10 mouse cellular contexts compared by ENCODE assay signal in the genomic region with DNA sequence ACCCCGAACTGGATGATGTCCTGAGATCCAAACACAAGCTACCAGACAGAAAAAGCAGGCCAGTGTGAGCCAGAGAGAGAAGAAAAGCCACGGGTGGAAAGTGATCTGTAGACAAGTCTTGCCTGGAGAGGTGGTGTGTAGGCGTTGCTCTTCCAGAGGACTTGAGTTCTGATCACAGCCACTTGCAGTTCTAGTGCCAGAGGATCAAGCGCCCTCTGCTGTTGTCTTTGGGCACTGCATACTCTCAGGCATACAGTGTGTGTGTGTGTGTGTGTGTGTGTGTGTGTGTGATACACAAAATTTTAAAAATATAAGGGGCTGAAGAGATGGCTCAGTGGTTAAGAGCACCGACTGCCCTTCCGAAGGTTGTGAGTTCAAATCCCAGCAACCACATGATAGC. TPM values are rescaled to one million over a fixed set of nuclear protein-coding genes. Genes with fewer than 3 reads are reported as not detected.
A peak's percentile ranks its signal among the peaks of the same experiment; 100 is the strongest.
DNase-seq lines count a peak whose midpoint lies in the region; ATAC-seq and TF ChIP-seq lines count a peak whose summit lies in the region.
"Had no signal": no experiment of that assay in that cellular context is flagged by ENCODE, and none has a peak within 500 bp of the region (broad histone marks: within the 10 kb centered on the region; RNA-seq: fewer than 3 reads in every experiment).

No protein-coding gene starts in this region.

- DNase-seq in forebrain, embryonic 10.5 days (ENCODE audit: extremely low spot score, low spot score): peak; percentile 25
- DNase-seq in forebrain, embryonic 14.5 days (ENCODE audit: low spot score): no peak
- no peak for DNase-seq in lung, postnatal 0 days (ENCODE audit: low spot score)
- no peak for DNase-seq in lung, postnatal 25 days (ENCODE audit: low spot score)
- peak; percentile 12 for DNase-seq in c-Kit-negative CD71-positive TER-119-positive erythroid progenitor cells, embryonic 14.5 days (ENCODE audit: low read depth, low spot score)
- DNase-seq in splenic B cell, adult 2 months (ENCODE audit: low read depth, low spot score): peak; percentile 30
- DNase-seq in urinary bladder, postnatal 10 days (ENCODE audit: low spot score): no peak
- no peak for DNase-seq in right cerebral cortex, postnatal 25 days

- H3K9ac ChIP-seq in forebrain, embryonic 14.5 days (ENCODE audit: low read length): no peak overlapping the region
- no peak overlapping the region for H3K9ac ChIP-seq in lung, postnatal 0 days (replicated peaks; ENCODE audit: low read depth)
- H3K9ac ChIP-seq: forebrain, embryonic 13.5 days had no signal

- H3K36me3 ChIP-seq in forebrain, embryonic 10.5 days (replicated peaks): no peaks in the 10 kb centered on the region
- H3K36me3 ChIP-seq in forebrain, embryonic 14.5 days (ENCODE audit: control insufficient read depth, insufficient read depth, low read length): no peaks in the 10 kb centered on the region
- no peaks in the 10 kb centered on the region for H3K36me3 ChIP-seq in lung, postnatal 0 days (ENCODE audit: insufficient read depth, low read length)
- H3K36me3 ChIP-seq in splenic B cell, adult 2 months (ENCODE audit: control insufficient read depth, insufficient read depth, low read length, poor library complexity, severe bottlenecking): no peaks in the 10 kb centered on the region

- WGBS in forebrain, embryonic 10.5 days: 85% methylated on average over 6 of the region's 6 CpGs
- WGBS in forebrain, embryonic 14.5 days: 88% methylated on average over 6 of the region's 6 CpGs
- 79% methylated on average over 6 of the region's 6 CpGs for WGBS in lung, postnatal 0 days

- TF ChIP-seq EP300 in lung, postnatal 0 days (IDR thresholded peaks at IDR 0.05): no peak

- no peak overlapping the region for H3K4me3 ChIP-seq in forebrain, embryonic 10.5 days
- no peak overlapping the region for H3K4me3 ChIP-seq in forebrain, embryonic 14.5 days (ENCODE audit: low read depth, low read length)
- no peak overlapping the region for H3K4me3 ChIP-seq in lung, postnatal 0 days (ENCODE audit: low read depth, low read length)
- H3K4me3 ChIP-seq: forebrain, embryonic 13.5 days had no signal

- TF ChIP-seq CTCF in lung, postnatal 0 days (IDR thresholded peaks at IDR 0.05): peak; percentile 59

- no peak overlapping the region for H3K27ac ChIP-seq in forebrain, embryonic 10.5 days
- no peak overlapping the region for H3K27ac ChIP-seq in forebrain, embryonic 14.5 days (ENCODE audit: low read depth, low read length)
- no peak overlapping the region for H3K27ac ChIP-seq in lung, postnatal 0 days (ENCODE audit: low read length)
- H3K27ac ChIP-seq: forebrain, embryonic 13.5 days had no signal

- H3K4me1 ChIP-seq in forebrain, embryonic 10.5 days: peaks cover 22% of the 10 kb centered on the region
- H3K4me1 ChIP-seq in forebrain, embryonic 14.5 days (ENCODE audit: control insufficient read depth, insufficient read depth, low read length): no peaks in the 10 kb centered on the region
- no peaks in the 10 kb centered on the region for H3K4me1 ChIP-seq in lung, postnatal 0 days (ENCODE audit: insufficient read depth, low read depth, low read length)
- H3K4me1 ChIP-seq: forebrain, embryonic 13.5 days had no signal

- H3K4me2 ChIP-seq in forebrain, embryonic 14.5 days (ENCODE audit: low read length): no peak overlapping the region
- H3K4me2 ChIP-seq in lung, postnatal 0 days (replicated peaks; ENCODE audit: low read depth, low read length): no peak overlapping the region
- H3K4me2 ChIP-seq: forebrain, embryonic 13.5 days had no signal

- H3K9me3 ChIP-seq in forebrain, embryonic 10.5 days: no peaks in the 10 kb centered on the region
- no peaks in the 10 kb centered on the region for H3K9me3 ChIP-seq in forebrain, embryonic 14.5 days (replicated peaks; ENCODE audit: control insufficient read depth, low read length)
- H3K9me3 ChIP-seq in lung, postnatal 0 days (ENCODE audit: low read length): no peaks in the 10 kb centered on the region
- H3K9me3 ChIP-seq: forebrain, embryonic 13.5 days had no signal

- H3K27me3 ChIP-seq in forebrain, embryonic 10.5 days (ENCODE audit: poor library complexity, severe bottlenecking): peaks cover 3% of the 10 kb centered on the region
- H3K27me3 ChIP-seq in forebrain, embryonic 14.5 days (replicated peaks; ENCODE audit: control insufficient read depth, insufficient read depth, low read length): no peaks in the 10 kb centered on the region
- H3K27me3 ChIP-seq in lung, postnatal 0 days (replicated peaks; ENCODE audit: insufficient read depth, low read length): no peaks in the 10 kb centered on the region
- H3K27me3 ChIP-seq in splenic B cell, adult 2 months (ENCODE audit: control insufficient read depth, insufficient read depth, low read length, poor library complexity, severe bottlenecking): no peaks in the 10 kb centered on the region
- H3K27me3 ChIP-seq: forebrain, embryonic 13.5 days had no signal

- no peak for ATAC-seq in forebrain, embryonic 14.5 days
- ATAC-seq in lung, postnatal 0 days: no peak
- ATAC-seq: forebrain, embryonic 13.5 days had no signal

RNA-seq across cellular contexts. Expression of gene 1700016D06Rik, which starts 11.4 kb away (rescaled TPM):
- not detected in 2 replicates for polyA plus RNA-seq in forebrain, embryonic 10.5 days (2016; fragmentation: Nextera tagmentation; extraction: Ambion mirVana)
- not detected in 2 replicates for polyA plus RNA-seq in forebrain, embryonic 14.5 days (2014; fragmentation: Nextera tagmentation; extraction: Ambion mirVana)
- polyA plus RNA-seq in lung, postnatal 0 days (2015; fragmentation: Nextera tagmentation; extraction: Ambion mirVana): not detected in 2 replicates
- polyA plus RNA-seq: forebrain, embryonic 13.5 days; neural tube, embryonic 11.5 days had no signal

RNA-seq across cellular contexts. Expression of gene Arhgef7, which starts 15.3 kb away (rescaled TPM):
- 54.6 and 56.9 TPM in 2 replicates for polyA plus RNA-seq in forebrain, embryonic 10.5 days (2016; fragmentation: Nextera tagmentation; extraction: Ambion mirVana)
- polyA plus RNA-seq in forebrain, embryonic 14.5 days (2014; fragmentation: Nextera tagmentation; extraction: Ambion mirVana): 62.2 and 72.7 TPM in 2 replicates
- 31.6 and 33.2 TPM in 2 replicates for polyA plus RNA-seq in lung, postnatal 0 days (2015; fragmentation: Nextera tagmentation; extraction: Ambion mirVana)

Comparison
In these comparisons a context has a peak if more than half of its experiments do, and no peak if none do; other contexts are left out.
1. DNase-seq: peak in forebrain, embryonic 10.5 days (single experiment), c-Kit-negative CD71-positive TER-119-positive erythroid progenitor cells, embryonic 14.5 days (single experiment) and splenic B cell, adult 2 months (single experiment); none in forebrain, embryonic 14.5 days (single experiment), lung, postnatal 0 days (single experiment), lung, postnatal 25 days (single experiment), urinary bladder, postnatal 10 days (single experiment) and right cerebral cortex, postnatal 25 days (single experiment).